Mouse (Mus musculus): ENCODE results near the gene Birc3.

GRCm38 (mm10) chr9:7837806-7838440 is 35.1 kb downstream of the Birc3 start:
- TF ChIP-seq CTCF (IDR thresholded peaks at IDR 0.05; ENCODE audit: extremely low read depth, insufficient read length, insufficient replicate concordance, low read depth, low read length) (no peak), POLR2A (IDR thresholded peaks at IDR 0.05; ENCODE audit: low read depth, low read length) (no peak)

Data from small intestine, adult 2 months (tissue).